Mouse (Mus musculus) spleen, adult 12 weeks (tissue): ENCODE measurements around the gene AU021092.
"Not testable (repeated sequence)": the region's sequence is repeated elsewhere in the genome, so short reads cannot be mapped to it uniquely, and the experiment has no call there.

Experiments
- DNase-seq: peaks from one replicate; pipeline ENCODE4 v3.0.0; 2022; ENCODE audit warnings: low spot score

Gene AU021092

DNA sequence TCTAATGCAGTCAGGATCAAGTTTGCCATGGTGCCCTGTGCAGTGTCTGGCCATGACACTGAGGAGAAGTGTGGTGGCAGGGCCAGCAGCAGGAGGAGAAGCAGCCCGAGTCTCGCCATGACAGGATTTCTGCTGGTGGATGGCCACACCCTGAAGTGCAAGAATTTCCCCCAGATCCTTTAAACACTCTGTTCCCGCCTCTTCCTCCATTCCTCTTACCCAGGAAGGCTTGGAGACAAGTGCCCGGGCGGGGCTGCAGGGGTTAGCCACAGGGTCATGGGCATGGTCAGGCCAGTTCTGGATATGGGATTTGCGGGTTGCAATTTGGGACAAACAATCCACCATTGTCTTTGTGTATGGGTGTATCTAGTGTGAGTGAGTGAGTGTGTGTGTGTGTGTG lies at the start of gene AU021092:
TSS of gene AU021092 (minus strand) at position 160 of the 400 bp plus-strand sequence.
- no peak for DNase-seq

DNA sequence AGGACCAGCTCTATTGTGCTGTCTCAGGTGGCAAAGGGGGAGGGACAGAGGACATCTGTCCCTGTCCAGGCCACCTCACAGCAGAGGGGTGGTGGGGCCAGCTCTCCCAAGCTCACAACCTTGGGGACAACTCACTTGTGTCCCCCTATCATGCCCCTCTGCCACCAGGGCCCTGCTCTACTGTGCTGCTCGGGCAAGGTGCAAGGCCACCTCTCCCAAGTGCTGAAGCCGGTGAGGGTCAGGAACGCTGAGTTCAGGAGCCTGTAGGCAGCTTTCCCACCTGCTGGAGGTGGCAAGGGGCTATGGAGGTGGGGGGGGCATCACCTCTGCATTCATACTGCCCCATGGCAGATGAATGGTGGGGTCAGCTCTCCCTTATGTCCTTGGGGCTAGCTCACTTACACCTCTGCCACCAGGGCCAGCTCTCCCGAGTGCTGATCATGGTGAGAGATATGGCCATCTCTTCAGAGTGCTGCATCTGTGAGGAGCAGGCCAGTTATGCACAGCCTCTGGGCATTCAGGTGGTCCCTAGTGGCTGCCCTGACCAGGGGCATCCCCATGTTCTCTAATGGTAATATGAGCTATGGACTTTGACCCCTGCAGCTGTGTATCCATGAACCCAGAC lies 49.4 kb upstream of the AU021092 start:
- DNase-seq = no peak

- DNase-seq = no peak
Measured at GRCm38 (mm10) chr16:5263926-5264325, 41.8 kb upstream of the AU021092 start.

- DNase-seq = no peak
Measured at GRCm38 (mm10) chr16:5263156-5263555, 41.1 kb upstream of the AU021092 start.

DNA sequence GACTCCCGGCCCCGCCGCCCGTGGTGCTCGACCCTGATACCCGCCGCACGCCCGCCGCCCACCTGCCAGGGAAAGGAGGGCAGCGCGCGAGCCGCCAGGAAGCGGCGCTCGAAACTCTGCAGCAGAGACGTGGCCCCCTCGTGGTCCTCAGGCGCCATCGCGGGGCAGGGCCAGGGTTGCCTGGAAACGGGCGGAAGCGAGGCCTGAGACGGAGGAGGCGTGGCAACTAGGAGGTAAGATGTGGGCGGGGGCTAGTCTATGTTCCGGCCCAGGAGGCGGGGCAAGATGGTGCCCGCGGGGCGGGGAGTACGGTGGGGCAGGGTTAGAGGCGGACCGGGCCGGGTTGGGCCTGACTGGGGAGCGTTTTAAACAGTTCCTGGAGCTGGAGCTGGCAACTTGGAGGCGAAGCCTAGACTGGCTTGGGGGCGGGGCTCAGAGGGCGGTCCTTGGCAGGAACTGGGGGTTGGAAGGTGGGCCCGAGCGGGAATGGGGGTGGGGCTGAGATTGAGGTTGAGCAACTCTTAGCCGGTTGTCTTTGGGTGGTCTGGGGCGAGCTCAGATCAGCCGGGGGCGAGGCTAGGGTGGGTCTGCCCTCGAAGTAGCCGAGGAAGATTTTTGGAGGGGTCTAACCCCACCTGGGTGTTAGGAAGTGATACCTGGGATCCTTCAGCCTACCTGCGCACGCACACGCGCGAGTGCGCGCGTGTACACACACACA lies 33.8 kb upstream of the AU021092 start, which contains the start of gene Eef2kmt:
TSS of gene Eef2kmt (minus strand) at position 205 of the 718 bp plus-strand sequence.
- DNase-seq = peak; percentile 97

DNA sequence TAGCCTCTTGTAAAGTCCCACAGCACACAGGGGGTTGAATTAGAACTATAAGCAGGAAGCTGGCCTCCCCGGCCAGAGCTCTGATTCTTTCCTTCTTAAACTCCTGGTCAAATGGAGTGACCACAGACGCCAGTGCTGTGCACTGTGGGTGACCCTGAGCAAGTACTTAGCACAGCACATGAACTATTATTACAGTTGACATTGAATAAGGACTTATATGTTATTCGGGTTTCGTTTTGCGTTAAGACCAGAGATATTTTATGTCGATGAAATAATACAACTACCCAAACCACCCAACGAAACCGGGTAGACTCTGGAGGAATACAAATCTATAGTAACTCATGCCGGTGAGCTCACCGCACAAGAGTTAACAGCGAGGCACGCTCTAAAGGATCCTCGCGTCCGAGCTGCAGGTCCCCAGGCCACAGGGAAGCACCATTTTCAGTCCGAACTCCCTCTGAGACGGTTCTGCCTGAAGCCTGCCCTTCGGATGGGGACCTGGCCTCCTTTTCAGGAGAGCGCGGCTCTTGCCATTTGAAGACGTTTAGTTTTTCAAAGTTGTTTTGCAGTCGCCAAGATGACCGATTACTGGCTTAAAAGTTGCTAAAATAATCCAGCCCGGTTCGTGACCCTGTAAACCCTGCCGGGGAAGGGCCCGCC lies 33.1 kb upstream of the AU021092 start:
- no peak for DNase-seq

GRCm38 (mm10) chr16:5254346-5255025 lies 32.4 kb upstream of the AU021092 start:
- peak; percentile 70 for DNase-seq

GRCm38 (mm10) chr16:5252260-5252659 lies 30.2 kb upstream of the AU021092 start:
- no peak for DNase-seq

GRCm38 (mm10) chr16:5250891-5251290 lies 28.8 kb upstream of the AU021092 start:
- DNase-seq = no peak

DNA sequence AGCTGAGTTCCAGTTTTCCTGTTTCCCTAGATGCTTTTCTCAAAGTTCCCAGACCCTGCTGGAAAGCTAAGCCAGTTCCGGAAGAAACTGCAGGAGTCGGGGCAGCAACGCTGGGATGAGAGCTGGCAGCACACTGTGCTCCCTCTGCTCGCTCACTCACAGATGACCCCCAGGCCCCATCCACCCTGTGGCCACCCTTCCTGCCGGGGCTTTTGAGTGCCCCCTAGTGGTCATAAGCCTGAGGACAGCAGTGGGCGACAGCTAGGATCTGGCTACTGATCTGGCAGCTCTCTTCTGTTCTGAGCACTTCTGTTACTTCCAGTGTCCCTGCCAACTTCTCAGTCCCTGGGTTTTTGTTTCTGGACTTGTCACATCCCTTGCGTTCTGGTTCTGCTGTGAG lies 22.3 kb upstream of the AU021092 start:
- DNase-seq = peak; percentile 21

- DNase-seq = no peak
Measured at GRCm38 (mm10) chr16:5242882-5243281, 20.8 kb upstream of the AU021092 start.

GRCm38 (mm10) chr16:5242355-5242754 lies 20.3 kb upstream of the AU021092 start:
- no peak for DNase-seq

- DNase-seq = peak; percentile 83
Measured at GRCm38 (mm10) chr16:5233418-5234313, 11.6 kb upstream of the AU021092 start, which contains the start of gene Alg1. Gene Alg1, plus strand, starts transcription at chr16:5233621.

DNA sequence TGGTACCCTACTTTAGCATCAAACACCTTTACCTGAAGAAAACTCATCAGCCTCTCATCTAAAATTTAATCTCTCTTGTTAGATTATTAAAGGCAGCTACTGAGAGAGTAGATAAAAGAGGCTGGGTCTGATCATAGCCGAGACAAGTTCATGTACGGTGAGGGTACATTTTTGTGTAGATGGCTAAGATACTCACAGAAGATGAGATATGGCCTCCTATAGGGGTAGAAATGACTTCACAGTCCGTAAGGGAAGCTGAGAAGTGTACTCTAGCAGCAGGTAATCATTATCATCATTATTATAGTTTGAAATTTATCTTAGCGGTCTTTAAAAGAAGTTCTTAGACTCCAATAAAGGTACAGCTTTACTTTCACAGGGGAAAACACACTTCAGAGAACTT lies 10.9 kb upstream of the AU021092 start:
- no peak for DNase-seq

DNA sequence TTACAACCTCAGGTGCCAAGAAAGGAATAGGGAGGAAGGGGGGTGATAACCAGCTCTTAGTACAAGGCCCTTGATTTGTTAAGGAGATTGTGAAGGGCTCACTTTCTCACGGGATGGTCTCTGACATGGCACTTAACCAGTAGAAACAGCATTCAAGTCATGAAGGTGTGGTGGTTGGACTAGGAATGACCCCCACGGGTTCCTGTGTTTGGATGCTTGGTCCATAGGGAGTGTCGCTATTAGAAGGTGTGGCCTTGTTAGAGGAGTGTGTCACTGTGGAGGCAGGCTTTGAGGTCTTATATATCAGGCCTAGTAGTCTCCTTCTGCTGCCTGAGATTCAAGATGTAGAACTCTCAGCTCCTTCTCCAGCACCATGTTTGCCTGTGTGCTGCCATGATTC lies 6.0 kb upstream of the AU021092 start:
- DNase-seq = not testable (repeated sequence)

DNA sequence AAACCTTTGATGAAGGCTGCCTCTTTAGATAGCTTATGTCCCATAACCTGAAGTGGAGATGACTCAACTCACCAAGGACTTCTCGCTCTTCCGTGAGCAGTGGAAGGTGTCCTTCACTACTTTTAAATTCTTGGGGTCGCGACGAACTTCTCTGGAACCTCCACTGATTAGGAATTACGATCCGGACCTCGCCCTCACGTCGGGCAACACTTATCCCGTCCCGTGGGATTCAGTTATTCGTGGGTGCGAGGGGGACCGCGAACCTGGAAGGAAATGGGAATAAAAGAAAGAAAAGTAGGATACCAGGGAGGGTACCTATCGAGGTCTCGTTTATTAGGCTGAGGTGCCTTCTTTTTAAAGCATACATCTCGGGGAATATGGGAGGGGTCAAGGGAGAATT lies 5.4 kb upstream of the AU021092 start:
- DNase-seq = not testable (repeated sequence)

DNA sequence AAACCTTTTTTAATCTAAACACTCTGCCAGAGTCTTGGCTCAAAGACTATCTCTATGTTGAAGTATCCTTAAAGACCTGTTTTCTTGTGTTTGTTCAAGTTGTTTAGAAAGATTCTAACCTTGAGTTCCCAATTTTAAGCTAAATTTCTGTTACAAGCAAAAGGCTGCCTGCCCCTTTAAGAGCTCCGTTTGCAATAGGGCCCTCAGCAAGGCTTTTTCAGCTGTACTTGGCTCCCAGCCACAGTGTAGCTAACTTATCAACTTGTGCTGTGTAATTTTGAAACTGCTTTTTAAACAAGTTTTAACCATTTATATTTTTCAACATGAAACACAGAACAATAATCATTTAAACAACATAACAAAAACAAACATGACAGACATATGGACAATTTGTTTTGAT lies 4.4 kb upstream of the AU021092 start:
- not testable (repeated sequence) for DNase-seq

DNA sequence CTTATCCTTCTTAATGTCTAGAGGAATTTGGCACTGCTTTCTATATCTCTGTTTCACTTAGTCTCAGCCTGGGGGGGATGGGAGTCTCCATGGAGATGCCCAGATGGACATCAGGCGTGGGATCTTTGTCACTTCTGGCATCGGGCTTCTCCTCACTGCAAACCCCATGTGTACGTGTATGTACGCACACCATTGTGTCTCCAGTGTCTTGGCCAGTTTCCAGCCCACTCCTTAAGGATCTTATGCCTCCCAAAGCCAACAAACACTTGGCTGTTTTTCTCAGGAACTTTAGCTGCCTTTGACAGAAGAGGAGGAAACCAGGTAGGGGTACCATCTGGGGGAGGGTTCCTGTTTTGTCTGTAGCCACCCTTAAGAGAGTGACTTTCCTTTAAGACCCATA lies 696 bp downstream of the AU021092 start:
- DNase-seq = no peak

DNA sequence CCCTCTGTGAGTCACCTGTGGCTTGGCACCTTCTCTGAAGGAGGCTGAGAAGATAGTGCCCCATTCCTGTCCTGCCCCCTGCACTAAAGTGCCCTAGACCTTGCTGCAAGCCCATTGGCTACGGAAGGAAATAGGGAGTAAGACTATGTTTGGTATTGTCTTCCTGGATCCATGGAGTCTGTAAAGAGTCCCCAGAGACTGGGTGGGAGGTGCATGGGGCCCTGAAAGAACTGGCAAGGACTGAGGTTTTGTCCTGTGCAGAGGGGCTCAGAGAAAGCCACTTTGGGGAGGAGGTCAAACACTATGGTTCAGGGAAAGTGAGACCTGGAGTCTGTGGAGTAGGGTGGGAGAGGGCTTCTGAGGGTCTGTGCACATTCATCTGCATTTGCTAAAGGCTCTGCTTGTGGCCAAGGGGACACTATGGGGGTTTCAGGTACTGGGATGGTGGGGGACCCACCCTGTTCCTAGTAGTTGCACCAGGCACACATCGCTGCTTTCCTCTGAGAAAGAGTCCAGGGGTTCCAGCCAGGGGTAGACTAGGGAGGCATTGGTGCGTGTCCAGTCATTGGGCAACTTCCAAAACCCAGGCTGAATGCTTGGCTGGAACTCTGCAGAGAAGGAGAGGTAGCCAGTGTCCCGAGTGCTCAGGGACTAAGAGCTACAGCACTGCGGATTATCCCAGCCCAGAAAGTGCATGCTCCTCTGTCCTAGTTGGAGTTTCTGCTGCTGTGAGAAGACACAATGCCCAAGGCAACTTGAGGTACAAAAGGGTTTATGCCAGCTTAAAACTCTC lies 4.6 kb downstream of the AU021092 start:
- DNase-seq = no peak

DNA sequence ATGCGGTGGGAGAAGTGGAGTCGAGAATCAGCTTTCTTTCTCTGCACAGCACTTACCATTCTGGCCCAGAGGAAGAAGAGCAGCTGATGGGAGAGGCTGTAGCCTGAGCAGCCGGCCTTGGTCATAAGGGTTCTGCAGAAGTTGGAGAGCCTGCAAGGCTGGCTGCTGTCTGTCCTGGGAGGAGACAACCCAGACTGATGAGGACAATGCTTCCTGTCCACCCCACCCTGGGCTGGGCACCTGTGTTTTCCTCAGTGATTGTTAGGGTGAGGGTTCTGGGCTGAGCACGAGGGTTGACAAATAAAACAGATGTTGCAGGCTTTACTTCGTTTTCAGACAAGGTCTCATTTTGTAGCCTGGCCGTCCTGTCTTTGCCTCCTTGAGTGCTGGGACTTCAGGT lies 5.4 kb downstream of the AU021092 start:
- no peak for DNase-seq

DNA sequence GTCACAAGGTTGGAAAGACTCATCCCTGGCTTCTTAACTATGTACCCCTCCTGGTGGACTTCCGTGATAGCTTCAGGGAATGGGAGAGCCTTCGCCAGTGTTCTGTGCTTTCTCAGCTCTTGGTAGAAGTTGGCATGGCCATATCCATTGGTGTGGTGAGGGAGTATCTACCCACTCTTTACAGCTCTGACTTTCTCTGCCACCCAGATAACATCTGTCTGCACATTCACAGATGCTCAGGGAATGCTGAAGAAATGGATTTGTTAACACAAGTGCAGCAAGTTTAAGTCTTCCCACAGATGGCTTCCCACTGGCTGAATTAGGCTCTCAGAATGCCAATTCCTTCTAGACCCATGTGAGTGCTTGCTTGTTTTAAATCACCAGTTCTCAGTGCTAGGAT lies 8.0 kb downstream of the AU021092 start:
- no peak for DNase-seq
